Mouse (Mus musculus) MEL (cell line): Measurements from ENCODE around the gene Pax4.

Source experiments
- CHD1 ChIP-seq: IDR thresholded peaks from 2 replicates; pipeline ENCODE4 v1.6.1; 2012; ENCODE audit warnings: low read depth, mild to moderate bottlenecking, inconsistent platforms, low read length, improper control_type of control experiment
- CTCF ChIP-seq, 3 experiments: IDR thresholded peaks in 2 of 3; conservative IDR thresholded peaks in 1 of 3; 2 replicates each; pipeline ENCODE4 v1.5.1; 2011 to 2012; ENCODE audit warnings: low read length in 3 of 3, low read depth in 2 of 3, mild to moderate bottlenecking in 2 of 3, improper control_type of control experiment in 1 of 3, inconsistent platforms in 1 of 3, mixed read lengths in 1 of 3, moderate library complexity in 1 of 3; ENCODE audit not compliant: control insufficient read depth in 1 of 3, insufficient read depth in 1 of 3, poor library complexity in 1 of 3, severe bottlenecking in 1 of 3
- EP300 ChIP-seq, 2 experiments: IDR thresholded peaks; 2 replicates each; pipeline ENCODE4 v1.6.1; 2011; ENCODE audit warnings: improper control_type of control experiment in 2 of 2, low read length in 2 of 2, low read depth in 1 of 2, mild to moderate bottlenecking in 1 of 2
- GABPA ChIP-seq: IDR thresholded peaks from 2 replicates; pipeline ENCODE4 v1.6.1; 2012; ENCODE audit warnings: low read depth, mild to moderate bottlenecking, inconsistent platforms, low read length, improper control_type of control experiment, moderate library complexity
- GATA1 ChIP-seq: IDR thresholded peaks from 2 replicates; pipeline ENCODE4 v1.6.1; 2011; ENCODE audit warnings: low read depth, low read length, improper control_type of control experiment
- MAX ChIP-seq: IDR thresholded peaks from 2 replicates; pipeline ENCODE4 v1.6.1; 2011; ENCODE audit warnings: low read length, improper control_type of control experiment
- MXI1 ChIP-seq: IDR thresholded peaks from 2 replicates; pipeline ENCODE4 v1.6.1; 2011; ENCODE audit warnings: mild to moderate bottlenecking, low read depth, low read length, improper control_type of control experiment
- MYB ChIP-seq: IDR thresholded peaks from 2 replicates; pipeline ENCODE4 v1.6.1; 2011; ENCODE audit warnings: mild to moderate bottlenecking, low read depth, low read length, improper control_type of control experiment
- POLR2AphosphoS2 ChIP-seq: IDR thresholded peaks from 2 replicates; pipeline ENCODE4 v1.6.1; 2011; ENCODE audit warnings: low read length, improper control_type of control experiment
- ZMIZ1 ChIP-seq: IDR thresholded peaks from 2 replicates; pipeline ENCODE4 v1.6.1; 2012; ENCODE audit warnings: low read depth, mild to moderate bottlenecking, inconsistent platforms, low read length, improper control_type of control experiment, moderate library complexity
- ZNF384 ChIP-seq: IDR thresholded peaks from 2 replicates; pipeline ENCODE4 v1.6.1; 2012; ENCODE audit warnings: low read depth, mild to moderate bottlenecking, inconsistent platforms, low read length, improper control_type of control experiment

DNA sequence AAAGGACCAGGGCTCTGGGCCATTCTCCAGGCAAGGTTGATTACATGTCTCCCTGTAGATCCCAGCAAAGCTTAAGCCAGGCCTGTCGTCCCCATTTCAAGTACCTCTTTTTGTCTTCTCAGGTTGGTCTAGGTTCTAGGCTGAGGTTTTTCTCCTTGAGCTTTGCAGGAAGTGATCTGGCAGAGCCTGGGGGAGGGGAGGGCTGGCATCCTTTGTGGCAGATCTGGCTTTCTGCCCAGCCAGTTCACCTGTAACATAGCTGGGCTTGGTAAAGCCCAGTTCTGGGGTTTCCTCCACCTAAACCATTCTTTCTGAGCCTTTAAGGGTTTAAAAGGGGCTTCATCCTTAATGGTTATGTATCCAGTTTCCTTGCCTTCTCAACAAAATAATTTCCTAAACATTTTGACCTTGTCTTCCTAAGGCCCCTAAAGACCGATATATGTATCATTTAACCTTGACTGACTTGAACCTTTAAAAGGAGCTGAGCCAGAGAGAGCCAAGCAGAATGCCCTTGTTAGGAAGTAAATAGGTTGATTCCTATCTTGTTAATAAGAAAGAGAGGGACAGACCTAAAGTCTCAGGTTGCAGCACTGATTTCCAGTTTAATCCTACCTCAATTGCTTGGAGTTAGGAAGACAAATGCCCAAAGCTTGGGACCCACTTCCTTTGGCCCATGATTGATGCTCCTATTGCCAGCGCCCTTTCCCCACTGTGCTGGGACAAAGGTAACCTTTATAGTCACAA is 21.9 kb downstream of the Pax4 start, which contains the start of gene Fscn3:
- TF ChIP-seq MAX (no peak), MXI1 (no peak), MYB (no peak), CHD1 (no peak), EP300 (IDR thresholded peaks at IDR 0.05; ENCODE audit: low read depth in 1 of 2, low read length in 2 of 2) (no peak), GABPA (no peak), CTCF (IDR thresholded peaks at IDR 0.05 in 2 of 3, conservative IDR thresholded peaks at IDR 0.05 in 1 of 3; ENCODE audit: control insufficient read depth in 1 of 3, insufficient read depth in 1 of 3, low read depth in 2 of 3, low read length in 3 of 3, poor library complexity in 1 of 3, severe bottlenecking in 1 of 3) (no peak), GATA1 (no peak), ZMIZ1 (no peak), POLR2AphosphoS2 (no peak), ZNF384 (no peak)
